Mouse (Mus musculus): ENCODE data around the gene Wwc1.

Gene Wwc1

DNA sequence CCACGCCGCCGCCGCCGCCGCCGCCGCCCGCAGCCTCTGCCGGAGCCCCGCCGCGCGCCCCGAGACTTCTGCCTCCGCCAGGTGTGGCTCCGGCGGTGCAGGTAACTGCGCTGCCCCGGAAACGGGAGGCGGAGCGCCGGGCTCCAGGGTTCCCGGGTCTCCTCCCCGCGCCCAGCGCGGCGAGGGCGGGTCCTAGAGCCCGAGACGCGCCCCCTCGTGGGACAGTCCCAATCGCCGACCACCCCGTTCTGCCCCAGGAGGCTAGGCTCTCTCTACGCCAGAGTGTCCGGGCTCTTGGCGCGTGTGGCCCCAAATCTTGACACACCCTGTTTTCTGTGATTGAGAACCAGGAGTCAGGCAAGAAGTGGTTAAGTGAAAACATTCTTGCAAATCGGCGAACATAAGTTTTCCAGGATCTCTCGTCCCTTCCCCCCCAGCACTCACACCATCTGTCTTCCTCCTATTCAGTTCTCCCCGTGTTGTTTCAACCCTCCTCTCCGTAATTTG is at the start of gene Wwc1:
Wwc1 (minus strand) TSS at position 117 of the 507 bp plus-strand sequence.
- DNase-seq = no peak

DNA sequence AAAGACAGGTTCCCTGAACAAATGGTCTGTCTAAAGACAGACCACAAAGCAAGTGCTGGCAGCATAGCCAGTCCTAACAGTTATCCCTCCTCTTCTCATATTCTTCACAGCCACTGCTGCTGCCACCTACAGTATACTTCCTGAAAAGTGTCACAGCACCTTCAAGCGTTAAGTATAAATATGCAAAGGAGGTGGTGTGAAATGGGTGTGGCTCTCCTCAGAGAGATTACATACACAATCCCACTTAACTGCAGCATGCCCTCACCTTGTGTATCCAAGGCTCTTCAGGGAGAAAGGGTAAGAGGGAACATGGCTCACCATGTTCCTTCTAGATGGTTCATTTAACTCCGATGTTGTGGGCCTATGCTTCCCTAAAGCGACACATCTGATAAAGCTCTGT is 39.7 kb upstream of the Wwc1 start:
- no peak for DNase-seq

DNA sequence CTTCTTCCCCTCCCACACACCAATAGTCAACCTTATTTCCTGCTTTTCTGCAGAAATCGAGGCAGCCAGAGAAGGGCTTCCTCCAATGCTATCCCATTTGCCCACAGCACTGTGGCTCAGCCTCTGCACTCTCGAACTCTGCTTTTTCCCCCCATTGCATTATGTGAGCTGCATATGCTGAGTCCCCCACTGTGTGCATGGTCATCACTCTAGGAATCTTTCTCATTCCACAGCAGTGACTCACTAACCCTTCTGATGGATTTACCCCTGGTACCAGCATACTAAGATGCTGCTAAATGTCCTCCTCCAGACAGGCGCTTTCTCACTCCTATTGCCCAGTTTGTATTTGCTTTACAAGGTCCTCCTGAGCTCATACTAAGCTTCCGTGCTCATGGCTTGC is 32.9 kb upstream of the Wwc1 start:
- DNase-seq = no peak

DNA sequence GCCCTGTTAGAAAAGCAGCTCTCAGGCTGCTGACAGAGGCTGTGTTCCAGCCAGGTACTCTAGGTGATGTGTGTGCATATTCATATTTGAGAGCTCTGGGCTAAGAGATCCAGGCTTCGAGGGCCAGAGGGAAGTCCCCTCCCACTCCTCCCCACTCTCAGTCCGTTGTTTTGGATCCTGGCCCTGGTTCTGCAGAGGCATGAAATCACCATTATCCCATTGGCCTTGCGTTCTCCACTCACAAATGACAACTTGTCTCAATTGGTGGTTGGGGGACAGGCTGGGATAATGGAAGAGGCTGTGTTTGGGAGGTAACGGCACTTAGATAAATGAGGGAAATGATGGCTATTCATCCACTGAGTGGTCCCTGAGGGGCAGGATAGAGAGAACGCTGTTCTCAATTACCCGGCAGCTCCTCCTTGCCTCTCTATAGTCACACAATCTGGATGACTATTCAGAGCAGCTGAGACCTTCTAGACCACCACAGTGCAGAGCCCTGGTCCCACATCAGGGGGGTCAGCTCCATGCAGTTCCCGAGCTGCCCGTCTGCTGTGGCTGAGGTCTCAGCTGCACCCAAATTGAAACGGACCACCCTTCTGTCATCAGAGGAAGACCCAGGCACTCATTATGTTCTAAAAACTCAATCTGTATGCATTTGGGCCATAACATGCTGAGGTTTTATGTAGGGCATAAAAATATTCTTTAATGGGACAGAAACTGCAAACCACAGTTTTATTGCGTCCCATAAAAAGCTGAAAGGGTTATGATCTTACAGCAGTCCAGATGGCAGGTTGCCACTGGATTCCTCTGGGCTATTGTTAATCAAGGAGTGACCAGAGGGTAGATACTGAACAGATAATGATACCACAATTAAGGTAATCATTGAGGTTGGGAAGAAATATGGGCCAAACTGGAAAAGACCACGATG is 29.2 kb upstream of the Wwc1 start:
- DNase-seq = no peak

GRCm38 (mm10) chr11:36002900-36003299 is 22.6 kb upstream of the Wwc1 start:
- no peak for DNase-seq

DNA sequence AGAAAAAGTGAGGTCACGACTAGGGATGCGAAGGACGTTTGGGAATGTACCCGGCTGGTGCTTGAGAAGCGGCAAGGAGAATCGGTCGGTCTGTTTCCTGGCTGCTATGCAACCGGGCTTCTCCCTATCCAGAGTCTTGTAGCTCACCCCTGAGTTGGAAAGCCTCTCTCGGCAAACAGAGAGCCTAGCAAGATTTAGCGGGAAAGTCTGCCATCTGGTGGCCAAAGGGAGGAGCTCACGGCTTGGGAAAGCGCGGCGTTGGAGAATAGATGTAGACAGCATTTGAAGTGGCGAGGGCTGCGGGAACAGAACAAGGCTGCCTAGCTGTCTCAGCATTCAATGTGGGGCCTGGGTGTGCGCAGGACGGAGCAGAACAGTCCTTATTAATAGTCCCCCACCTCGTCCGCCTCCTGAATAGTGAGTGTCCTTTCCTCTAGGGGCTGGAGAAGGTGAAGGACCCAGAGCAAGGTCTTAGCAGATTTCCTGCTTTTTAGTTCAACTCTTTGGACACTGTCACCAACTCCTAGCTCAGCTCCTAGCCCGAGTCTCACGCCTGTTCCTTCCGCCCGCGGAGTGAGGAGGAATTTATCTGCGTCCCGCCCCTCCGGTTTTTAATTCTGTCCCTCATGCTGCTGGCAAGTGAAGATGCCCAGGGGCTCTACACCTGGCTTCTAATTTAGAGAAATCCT is 21.1 kb upstream of the Wwc1 start:
- DNase-seq = peak; percentile 16 to 53

DNA sequence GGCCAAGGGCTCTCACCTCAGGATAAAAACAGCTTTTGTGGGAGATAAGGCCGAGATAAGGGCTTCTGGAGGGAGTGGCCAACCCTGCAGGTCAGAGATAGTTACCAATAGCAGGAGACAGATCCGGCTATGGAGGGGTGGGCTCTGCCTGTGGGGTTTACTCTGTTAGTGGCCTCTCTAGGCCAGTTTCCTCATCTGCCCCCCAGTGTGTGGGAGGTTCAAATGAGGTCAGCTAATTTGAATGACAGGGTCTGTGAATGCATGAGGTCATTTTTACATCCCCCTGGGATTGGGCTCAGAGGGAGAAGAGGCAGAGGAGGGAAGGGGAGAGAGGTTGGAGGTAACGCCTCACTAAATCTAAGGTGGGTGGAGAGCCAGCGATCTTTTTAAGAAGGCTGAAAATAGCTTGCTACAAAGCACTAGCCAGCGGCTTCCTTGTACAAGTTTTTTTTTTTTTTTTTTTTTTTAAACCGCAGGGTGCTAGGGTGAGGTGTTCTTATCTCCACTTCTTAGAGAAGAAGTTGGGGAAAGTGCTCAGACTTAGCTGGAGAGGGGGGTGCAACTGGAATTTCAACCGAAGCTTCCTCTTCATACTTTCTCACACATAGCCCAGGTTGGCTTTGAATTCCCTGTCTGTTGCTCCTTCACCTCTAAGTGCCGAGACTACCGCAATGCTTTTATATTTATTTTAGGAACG is 20.4 kb upstream of the Wwc1 start:
- no peak for DNase-seq

DNA sequence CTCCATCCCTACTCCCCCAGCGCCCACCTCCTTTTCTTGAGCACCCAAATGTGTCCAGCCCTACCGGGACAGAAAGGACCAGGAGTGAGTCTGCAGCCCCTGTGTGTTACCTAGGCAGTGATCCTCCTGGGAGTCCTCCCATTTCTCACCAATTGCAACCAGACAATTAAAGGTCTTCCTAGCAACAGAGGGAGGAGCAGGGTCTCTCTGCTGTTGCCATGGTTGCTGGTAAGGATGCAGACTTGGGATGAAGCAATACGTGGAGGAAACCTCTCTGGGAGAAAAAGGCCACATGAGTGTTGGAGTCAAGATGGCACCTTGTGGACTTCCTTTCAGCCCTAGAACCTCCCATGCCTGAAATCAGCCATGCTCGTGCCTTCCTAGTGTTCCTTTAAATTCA is 19.7 kb upstream of the Wwc1 start:
- DNase-seq = no peak

GRCm38 (mm10) chr11:35998048-35998447 is 17.7 kb upstream of the Wwc1 start:
- no peak for DNase-seq

DNA sequence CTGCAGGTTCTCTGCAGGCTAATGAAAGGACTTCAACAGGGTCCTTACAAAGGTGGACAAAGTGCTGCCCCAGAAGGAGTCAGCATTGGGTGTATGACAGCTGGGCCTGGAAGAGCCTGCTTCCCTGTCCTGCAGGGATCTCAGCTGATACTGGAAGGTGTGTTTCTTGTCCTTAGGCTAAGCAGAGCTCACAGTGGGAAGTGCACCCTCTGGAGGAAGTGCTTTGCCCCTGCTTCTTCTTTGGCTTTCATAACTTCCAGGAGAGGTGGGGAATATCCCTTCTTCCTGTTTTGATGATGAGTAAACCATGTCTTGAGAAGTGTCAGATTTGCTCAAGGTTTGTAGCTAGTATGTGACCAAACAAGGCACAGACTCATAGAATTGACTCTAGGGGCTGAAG is 15.0 kb upstream of the Wwc1 start:
- no peak for DNase-seq

- DNase-seq = no peak
Observed at GRCm38 (mm10) chr11:35991846-35992245, 11.5 kb upstream of the Wwc1 start.

DNA sequence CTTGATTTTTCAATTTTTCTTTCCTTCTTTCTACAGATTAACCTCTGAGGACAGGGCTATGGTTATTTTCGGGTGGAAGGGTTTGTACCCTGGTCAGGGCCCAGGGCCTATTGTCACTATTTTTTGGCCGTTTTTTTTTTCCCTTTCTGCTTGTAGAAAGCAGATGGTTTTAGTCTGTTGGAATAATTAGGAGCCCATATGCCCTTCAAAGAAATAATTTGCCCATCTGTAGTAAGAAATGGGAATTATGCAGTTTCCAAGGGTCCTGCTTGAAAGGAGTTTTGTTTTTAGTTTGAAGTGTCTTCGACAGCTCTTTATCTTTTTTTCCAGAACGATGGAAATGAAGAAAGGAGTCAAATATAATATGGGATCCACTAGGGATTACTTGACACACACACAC is 9.6 kb upstream of the Wwc1 start:
- DNase-seq = no peak

- DNase-seq = no peak
Observed at GRCm38 (mm10) chr11:35985841-35986393, 5.6 kb upstream of the Wwc1 start.

DNA sequence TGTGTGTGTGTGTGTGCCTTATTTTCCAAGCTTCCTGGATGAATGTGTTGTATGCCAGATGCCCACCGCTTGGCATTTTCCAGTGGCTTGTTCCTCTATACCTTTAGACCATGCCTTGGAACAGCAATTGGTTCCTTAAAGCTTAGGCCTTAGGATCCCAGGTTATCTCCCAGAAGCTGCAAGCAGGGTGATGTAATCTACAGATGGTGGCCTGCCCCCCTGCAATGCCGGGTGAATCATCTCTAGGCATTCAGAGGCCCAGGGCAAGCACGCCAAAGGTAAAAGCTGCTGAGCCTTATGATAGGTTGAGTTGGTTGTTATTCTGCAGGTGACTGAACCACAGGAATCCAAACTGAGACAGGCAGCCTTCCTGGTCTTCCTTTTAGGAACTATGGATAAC is 2.4 kb upstream of the Wwc1 start:
- no peak for DNase-seq

DNA sequence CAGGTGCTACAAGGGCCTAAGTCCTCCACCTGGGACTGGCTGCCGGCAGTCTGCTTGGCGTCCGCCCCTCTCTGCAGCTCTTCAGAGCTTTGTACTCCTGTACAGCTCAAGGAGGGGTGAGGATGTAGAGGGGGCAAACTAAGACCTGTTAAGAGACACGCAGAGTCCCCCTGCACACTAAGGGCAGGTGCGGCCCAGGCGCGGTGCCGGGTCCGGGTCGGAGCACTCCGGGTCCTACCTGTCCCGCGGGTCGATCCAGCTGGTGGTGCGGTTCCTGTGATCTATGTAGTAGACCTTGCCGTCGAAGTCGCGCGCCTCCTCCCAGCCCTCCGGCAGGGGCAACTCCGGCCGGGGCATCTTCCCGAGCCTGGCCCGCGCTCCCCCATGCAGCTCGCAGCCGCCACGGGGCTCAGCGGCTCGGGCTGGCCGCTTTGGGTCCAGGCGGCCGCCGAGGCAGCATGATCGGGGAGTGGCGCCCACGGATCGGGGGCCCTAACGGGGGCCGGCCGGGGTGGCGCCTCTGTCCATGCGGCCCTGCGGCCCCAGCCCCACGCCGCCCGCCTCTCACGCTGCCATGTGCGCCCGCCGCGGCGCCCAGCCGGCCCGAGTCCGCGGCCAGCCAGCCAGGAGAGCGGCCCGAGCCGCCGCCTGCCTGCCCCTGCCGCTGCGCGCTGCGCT is 455 bp downstream of the Wwc1 start:
- no peak for DNase-seq

DNA sequence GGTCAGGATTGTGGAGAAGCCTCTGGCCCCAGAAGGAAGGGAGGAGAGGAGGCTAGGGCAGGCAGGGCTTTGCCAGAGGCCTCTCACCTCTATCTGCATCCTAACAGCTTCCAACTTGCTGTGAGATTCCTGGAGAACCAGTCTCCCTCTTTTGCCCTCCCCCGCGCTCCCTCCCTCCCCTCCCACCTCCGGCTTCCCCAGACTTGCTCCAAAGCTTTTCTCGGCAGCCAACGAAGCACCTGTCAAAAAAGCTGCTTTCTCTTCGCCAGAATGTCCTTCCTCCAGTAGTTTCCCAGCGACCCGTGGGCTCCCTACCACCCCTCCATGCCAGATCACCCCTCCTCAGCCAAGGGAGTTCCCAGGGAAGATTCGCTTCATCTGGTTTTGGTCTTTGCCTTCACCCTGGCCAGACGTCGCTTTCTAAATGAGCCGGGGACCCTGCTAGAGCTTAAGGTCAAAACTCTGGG is 1.0 kb downstream of the Wwc1 start:
- DNase-seq = no peak

- DNase-seq = no peak
Observed at GRCm38 (mm10) chr11:35977796-35978195, 2.5 kb downstream of the Wwc1 start.

DNA sequence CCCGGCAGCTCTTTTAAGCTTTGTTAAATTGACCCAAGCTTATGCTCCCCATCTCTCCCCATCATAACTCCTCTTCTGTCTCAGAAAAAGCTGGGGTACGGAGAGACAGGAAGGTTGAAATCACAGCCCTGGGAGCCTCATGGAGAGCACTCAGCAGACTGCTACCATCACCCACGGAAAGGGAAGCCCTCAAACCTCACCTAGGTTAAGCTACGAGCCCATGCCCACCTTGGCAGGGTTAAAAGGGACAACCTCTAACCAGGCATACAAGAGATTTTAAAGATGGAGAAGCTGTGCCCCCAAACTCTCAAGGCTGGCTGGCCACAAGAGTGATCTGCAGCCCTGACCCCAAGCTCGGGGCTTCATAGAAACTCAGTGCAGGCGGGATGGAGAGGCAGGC is 3.2 kb downstream of the Wwc1 start:
- DNase-seq = no peak

GRCm38 (mm10) chr11:35976482-35976881 is 3.8 kb downstream of the Wwc1 start:
- no peak for DNase-seq

DNA sequence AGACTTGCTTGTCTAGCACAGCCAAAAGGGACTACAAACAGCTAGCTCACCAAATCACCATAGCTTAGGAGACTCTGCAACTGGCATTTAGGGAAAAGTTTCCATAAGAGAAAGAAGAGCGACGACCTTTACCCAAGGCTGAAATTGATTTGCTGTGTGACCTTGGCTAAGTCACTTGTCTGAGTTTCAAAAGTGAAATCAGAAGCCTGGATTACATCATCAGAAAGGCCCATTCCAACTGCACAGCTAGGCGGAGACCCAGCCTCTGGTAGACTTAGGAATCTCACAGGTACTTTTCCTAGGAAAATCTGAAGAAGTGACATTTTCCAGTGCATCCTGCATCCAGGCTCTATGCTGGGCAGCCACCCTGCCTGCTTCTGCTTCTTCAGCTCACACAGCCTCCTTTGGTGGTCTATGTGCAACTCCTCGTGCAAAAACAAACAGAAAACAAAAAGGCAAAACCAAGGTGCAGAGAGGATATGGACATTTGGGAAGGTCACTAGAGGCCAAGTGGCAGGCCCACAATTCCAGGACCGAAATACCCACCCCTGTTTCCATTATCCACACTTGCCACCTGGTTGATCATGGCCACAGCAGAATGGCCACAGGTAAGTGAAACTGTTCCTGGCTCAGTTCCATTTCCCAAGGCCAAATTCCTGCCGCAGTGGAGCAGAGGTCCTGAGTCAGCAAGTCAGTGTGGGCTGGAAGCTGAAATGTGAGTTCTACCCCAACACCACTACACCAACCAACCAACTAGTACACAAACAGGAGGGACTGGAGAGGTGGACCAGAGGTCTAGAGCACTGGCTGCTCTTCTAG is 5.5 kb downstream of the Wwc1 start:
- DNase-seq = no peak

GRCm38 (mm10) chr11:35973135-35973534 is 7.2 kb downstream of the Wwc1 start:
- no peak for DNase-seq
